Mouse (Mus musculus) T-cell, adult 2 months (primary cell): ENCODE data around the gene Nrn1.

Experiments
- DNase-seq: peaks from one replicate; pipeline ENCODE4 v3.0.0; 2022; ENCODE audit warnings: low spot score

The Nrn1 gene

DNA sequence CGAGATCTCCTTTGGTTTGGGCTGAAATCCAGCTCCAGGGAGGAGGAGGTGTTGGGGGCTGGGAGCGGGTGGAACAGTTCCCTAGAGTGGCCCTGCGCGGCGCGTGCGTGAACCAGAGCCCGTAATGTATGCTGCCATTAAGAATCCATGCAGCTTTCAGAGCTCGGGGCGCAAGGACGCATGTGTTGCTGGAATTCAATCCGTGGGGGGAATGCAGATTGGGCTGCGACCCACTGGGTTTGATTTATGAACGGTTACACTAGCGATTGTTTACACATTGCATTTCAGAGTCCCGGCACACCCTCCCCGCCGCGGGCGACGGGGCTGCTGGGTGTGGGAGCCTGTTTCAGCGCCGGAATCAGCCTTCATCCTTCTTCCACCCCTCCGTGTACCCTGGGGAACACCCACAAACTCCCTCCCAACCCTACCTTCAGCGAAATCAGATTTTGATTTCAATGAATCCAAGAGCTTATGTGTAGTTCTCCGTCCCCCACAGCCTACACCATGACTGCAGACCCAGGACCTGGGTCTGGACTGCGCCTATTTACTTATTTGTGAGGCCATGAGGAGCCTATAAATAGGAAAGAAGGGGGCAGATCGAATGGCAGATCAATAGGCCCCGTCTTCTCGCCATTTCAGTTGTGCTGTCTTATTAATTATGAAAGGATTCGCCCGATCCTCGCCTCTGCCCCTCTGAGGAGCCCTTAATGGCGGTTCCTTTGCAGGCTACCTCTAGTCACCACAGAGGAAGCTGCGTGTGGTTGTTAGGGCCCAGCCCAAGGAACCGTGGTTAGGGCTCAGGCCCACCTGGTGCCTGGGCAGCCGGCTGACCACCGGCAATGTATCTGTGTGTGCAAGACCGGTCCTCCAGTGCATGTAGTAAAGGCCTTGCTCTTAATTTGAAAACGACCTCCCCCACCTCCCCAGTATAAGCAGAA, 10.1 kb downstream of the Nrn1 start:
- DNase-seq, result no peak

DNA sequence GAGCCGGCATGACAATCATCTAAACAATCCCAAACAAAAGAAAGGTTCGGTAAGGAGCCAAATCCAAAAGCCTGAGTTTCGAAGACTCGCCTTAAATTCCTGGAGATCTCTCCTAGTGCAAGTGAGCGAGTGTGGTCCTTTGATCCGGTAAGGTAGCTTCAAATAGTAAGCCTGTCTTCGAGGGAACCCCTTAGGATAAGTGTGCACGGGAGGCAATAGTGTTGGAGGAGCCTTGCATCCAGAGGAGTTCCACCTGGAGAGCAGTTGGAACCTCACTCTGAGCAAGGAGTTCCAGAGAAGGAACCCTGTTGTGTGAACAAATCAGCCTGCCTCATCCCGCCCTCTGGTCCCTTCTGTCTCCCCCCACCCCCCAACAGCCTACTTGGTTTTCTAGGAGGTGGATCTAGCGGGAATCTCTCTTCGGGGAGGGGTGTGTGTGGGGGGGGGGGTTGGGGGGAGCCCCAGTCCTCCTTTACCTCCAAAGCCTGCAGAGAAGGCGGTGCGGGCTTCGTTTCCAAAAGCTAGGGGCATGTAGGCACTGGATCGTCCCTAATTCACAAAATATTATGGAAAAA, 11.1 kb downstream of the Nrn1 start:
- no peak for DNase-seq

DNA sequence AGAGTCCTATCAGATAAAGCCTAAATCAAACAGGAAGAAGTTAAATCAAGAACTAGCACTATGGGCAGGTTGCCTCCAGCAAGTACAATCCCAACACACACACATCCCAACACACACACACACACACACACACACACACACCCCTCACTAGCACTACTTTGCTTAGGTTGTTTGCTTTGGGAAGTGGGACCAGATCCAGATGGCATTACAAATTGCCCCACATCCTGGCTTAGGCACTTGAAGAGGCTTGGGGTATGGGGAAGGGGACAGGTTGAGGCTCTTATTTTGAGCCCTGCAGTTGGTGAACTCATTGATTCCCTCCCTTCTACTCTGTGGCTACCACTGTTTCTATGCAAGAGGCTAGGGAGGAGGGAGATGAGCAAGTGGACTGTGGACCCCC, 12.6 kb downstream of the Nrn1 start:
- no peak for DNase-seq

DNA sequence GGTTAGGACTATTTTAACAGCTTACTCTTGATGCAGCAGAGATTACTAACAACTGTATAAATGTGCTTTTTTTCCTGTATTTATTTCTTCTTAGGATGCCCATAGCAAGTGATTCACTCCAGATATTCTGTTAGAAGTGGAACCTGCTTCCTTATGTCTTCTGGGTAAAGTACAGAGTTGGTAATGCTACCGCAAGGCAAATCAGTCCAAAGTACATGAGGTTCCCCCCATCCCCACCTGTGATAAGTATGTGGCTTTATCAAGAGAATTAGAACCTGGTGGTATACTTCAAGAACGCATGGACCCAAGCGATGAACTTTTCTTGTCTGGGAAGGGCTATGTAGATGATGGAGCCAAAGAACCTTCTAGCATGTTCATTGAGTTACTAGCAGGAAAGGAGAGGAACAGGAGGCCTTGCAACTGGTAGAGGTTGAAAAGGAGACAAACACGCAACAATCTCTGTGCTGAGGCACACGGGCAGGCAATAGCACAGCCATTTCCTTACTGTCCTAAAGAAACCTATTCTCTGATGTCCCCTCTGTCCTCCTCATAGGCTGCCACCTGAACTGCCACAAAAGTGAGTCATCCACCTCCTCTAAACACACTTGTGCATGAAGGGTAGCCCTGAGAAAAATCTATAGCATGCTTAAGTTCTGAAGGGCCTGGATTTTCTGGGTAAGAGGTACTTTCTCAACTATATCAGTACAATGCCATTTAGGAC, 14.5 kb downstream of the Nrn1 start:
- DNase-seq, result no peak

DNA sequence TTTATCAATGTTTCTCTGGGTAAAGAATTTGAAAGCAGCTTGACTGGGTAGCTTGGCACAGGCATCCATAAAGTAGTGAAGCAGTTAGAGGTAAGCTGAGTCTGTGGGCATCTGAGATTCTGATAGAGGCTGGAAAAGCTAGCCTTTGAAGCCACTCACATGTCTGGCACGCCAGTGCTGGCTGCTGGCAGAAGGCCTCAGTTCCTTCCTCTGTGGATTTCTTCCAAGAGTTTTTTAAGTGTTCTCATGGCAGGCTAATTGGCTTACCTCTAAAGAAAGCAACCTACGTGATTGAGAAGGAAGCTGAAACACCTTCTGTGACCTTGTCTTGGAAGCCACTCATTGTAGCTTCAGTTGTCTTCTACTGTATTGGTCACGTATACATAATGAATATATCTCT, 17.6 kb downstream of the Nrn1 start:
- DNase-seq, result no peak

DNA sequence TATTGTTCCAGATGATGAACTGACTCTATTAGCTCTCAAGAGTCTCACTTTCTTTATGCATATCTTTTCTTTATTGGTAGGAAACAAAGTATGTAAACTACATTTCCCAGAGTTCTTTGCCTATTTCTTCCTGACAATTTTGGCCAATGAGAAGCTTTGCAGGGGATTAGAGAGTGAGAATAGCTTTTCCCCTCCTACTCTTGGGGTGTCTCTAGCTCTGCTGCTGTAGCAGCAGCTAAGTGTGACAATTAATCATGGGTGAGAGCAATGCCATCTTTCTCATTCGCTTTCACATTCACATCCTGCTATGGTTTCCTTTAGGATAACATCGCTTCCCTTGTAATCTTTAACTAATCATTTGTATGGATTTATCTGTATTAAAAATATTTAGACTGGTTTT, 18.2 kb downstream of the Nrn1 start:
- DNase-seq, result no peak

DNA sequence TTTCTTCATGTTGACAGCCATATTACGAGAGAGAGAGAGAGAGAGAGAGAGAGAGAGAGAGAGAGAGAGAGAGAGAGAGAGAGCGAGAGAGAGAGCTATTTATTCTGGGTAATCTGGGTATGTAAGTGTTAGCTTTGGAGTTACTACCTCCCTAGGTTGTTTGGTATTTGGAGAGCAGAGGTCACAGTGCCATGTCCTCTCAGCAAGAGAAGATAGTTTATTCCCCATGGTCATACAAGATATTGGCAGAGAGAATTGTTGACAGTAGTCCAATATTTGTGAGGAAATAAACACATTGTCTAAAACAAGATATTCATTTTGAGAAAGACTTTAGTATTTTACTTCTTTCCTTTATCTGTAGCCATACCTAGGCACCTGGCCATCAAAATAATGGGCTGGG, 20.8 kb downstream of the Nrn1 start:
- DNase-seq, result no peak

DNA sequence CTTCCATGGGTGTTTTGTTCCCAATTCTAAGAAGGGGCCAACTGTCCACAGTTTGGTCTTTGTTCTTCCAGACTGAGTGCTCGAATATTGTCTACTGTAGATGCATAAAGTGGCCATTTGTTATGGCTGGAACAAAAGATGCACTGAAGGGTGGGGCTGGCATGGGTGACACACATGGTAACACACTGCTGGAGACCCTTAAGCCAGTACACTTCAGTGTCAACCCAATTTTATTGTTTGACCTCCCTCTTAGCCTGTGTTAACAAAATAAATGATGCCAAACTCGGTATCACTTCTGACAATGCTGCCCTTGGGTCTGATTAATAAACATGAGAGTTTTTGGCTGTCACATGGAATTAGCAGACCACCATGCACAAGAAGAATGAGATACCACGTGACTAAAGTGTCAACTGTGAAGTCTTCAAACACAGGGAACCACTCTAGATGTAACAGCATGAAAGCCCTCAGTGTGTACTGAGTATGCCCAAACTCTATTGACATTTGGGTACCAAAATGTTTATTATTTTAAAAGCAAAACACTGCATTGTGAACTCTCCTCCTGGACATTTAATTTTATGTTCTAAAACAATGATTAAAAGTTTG, 27.7 kb downstream of the Nrn1 start:
- DNase-seq, result no peak

DNA sequence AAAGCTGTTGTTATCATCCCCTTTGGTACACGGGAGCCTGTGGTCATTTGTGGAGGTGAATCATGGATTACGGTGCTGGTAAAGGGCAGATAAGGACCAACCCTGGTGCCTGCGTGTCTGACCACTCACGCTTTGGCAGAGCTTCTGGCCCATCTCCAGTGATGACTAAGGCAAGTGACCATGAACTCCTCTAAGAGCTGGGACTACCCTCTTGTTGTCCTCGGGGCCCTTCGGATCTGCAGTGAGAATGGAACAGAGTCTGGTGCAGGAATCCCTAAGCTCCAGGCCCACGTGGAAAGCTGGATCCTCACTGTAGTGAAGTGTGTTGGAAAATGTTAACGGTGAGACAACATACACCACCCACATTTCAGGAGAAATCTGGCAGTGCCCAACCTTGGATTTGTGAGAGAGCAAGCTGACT, 38.6 kb downstream of the Nrn1 start:
- no peak for DNase-seq

DNA sequence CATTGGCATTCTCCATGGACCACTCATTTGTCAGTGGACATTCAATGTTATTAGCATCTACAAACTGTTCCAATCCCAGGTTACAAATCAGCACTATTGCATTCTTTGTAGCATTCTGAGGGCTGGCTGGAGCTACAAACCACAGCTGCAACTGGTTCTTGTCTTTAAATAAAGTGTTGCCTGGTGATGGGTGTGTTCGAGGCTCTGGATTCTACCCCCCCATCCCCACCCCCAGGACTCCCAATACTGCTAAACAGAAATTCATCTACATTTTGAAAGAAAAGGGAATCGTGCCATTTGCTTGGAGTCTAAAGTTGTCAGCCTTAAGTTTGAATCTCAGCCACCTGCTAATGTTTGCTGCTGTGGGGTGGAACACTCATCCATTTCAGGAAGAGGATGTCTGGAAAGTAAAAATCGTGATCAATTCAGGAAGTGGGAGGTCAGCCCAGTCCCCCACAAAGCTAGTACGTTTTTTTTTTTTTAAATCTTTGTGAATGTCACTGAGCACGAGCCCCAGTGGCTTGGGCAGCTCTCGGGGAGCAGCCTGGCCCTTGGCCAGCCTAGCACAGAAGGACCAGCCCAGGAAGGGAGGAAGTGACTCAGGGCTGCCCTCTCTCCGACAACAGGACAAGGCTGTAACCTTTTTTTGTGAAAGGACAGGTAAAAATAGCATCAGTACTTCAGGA, 39.3 kb downstream of the Nrn1 start:
- DNase-seq, result no peak

DNA sequence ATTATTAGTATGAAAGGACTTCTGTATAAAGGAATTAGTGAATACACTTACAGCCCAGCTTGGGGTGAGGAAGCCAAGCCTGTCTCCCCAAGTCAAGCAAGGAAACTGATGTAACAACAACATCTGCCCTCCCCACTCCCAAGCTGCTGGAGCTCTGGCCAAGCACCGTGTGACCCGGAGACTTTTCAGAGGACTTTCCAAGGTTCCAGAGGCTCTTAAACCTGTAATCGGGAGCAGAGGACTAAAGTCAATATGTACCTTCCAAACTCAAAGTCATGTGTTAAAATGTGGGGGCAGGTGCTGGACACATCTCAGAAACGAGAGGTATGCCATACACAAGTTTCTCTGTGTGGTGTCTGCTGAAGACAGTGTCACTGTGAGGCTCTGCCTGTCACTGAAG, 51.4 kb downstream of the Nrn1 start:
- DNase-seq, result no peak

DNA sequence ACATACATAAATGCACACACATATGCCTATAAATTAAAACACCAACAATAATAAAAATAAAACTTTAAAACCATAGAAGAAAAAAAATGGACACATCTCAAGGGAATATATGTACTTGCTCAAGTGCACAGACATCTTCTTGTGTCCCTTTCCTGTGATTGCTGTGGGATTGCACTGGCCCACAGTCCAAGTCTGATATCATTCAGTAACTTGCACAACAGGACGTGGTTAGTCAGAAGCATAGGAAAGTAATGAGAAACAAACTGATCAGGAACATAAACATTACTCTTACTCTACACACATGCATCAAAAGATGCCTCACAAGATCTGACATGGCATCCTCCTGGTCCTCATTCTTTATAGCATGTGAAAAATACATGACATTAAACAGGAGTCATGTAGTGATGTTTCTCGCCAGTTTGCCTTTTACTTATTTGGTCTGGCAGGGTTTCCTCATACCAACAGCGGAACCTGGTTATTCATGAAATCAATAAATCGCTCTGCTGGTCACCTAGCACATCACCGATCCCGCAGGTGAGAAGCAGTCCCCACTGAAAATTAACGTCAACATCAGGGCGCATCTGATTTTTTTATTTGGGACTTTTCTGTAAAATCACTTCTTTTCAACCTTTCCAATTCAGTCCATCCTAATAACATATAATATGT, 54.1 kb downstream of the Nrn1 start:
- no peak for DNase-seq

DNA sequence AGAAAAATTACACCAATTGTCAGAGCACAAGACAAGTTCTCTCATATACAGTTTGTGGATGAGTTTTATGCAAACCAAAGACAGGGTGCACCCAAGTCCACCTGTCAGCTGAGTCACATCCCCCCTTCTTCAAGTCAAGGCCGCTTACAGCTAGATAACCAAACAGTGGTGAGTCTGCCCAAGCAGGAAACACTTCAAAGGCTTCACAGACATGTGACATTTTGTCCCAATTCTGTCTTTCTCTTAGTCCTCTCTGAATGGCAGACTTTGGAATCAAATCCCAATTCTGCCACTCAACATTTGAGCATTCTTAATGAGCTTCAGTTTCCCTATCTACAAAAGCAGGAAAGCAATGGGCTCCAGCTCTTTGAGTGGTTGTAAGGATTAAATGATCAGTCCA, 55.6 kb downstream of the Nrn1 start:
- DNase-seq, result no peak
